Mouse (Mus musculus) thymus, postnatal 10 days (tissue): ENCODE measurements around the gene Klk1b1.
"Not testable (repeated sequence)": the region's sequence is repeated elsewhere in the genome, so short reads cannot be mapped to it uniquely, and the experiment has no call there.

ENCODE experiments used
- DNase-seq, 2 experiments: peaks; one replicate each; pipeline ENCODE4 v3.0.0; 2021; ENCODE audit warnings: low spot score in 2 of 2

The Klk1b1 gene

GRCm38 (mm10) chr7:43966451-43966850 is at the start of gene Klk1b1:
Gene Klk1b1, plus strand, starts transcription at chr7:43966751.
- no peak for DNase-seq

- DNase-seq: no peak
Observed at GRCm38 (mm10) chr7:43918426-43918825, 48.1 kb upstream of the Klk1b1 start.

DNA sequence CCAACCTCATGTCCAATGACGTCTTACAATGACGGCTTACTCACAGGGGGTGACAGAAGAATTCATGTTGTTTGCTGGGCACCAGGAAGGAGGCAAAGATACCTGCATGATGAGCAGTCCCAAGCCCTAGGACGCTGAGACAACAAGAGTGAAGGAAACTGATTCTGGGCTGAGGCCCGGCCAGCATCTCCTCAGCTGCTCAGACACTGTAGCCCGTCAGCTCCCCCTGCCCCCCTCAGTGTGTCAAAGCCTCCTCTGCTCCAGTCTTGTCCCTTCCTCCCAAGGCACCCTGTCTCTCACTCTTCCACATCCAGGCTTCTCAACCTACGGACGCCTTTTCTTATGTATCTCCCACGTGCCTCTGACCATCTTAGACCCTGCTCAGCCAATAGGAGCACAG is 47.7 kb upstream of the Klk1b1 start:
- no peak for DNase-seq

GRCm38 (mm10) chr7:43919559-43920451 is 46.7 kb upstream of the Klk1b1 start:
- peak in 1 of 2 experiments; percentile 56 for DNase-seq

DNA sequence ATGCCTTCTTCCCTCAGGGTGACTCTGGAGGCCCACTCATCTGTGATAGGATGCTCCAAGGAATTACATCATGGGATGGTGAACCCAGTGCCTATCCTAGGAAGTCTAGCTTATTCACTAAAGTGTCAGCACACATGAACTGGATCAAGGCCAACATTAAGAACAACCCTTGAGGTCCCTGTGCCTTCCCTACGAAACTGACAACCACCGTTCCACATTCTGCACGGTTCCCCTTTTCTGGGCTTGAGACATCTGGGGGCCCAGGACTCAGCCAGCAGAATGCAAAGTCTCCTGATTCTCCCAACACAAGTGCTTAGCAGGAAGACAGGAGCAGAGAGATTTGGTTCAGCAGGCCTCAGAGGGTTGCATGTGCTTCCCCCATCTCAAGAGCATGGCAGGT is 46.0 kb upstream of the Klk1b1 start:
- no peak for DNase-seq

- no peak for DNase-seq
Observed at GRCm38 (mm10) chr7:43921087-43921486, 45.5 kb upstream of the Klk1b1 start.

DNA sequence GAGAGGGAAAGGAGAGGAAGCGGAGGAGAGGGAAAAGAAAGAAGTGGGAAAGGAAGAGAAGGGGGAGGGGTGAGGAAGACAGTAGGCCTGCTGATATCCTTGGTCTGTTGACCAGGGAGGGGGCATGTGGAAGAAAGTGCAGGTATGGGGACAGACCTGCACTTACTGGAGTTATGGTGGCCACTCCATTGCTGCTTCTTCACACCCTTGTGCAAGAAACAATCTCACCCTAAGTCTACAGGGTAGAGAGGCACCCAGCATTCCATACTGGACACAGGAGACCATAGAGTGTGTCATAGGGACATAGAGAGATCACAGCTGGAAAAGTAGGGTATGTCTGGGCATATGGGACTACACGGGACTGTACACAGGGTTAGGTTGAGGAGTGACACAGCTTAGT is 44.6 kb upstream of the Klk1b1 start:
- DNase-seq: no peak

DNA sequence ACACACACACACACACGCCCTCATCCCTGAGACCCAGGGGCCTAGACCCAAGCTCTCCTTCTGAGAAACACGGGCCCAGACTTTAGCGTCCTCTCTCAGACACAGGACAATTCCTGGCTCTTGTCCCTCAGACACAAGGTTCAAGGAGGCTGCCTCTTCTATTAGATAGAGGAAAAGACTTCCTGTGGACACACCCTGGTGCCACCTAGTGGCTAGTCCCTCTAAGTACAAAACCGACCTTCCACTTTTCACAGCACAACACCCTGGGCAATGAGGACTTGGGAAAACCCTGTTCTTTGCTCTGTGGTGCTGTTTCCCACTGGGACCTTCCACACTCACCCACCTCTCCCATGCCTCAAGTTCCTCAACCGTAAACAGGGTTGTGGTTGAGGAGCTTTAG is 40.6 kb upstream of the Klk1b1 start:
- no peak for DNase-seq

DNA sequence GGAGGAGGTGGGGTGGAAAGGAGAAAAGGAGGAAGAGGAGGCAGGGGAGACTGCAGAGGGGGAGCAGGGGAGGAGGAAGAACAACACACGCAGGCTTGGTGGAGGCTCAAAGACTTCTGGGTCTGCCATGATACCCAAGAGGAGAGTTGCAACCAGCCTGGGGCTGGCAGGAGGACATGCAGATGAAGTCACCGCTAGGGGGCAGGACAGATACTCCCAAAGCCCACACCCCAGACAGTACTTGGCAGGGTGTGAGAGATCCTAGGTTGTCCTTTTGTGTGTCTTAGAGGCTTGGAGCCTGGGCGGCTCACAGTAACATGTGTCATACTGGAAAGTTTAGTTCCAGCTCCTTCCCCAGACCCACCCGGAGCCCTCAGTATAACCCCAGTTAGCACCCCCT is 38.0 kb upstream of the Klk1b1 start:
- DNase-seq: peak in 1 of 2 experiments; percentile 15

DNA sequence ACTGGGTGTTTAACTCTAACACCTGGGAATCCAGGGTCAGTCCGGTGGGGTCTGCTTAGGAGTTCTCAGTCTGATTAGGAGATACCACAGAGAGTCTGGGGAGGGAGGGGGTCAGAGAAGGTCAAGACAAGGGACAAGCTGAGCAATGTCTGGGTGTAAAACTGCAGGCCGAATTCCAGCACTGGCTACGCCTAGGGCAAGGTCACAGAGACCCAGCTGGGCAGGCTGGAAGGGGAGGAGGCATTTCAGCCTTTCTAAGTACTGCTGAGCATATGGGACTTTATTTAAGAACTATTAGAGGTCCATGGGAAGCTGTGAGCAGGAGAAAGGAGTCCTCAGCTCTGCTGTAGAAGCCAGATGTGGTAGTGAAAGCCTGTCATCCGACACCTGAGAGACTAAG is 34.2 kb upstream of the Klk1b1 start:
- no peak for DNase-seq

GRCm38 (mm10) chr7:43933440-43933839 is 33.1 kb upstream of the Klk1b1 start, which contains the start of gene Klk15:
Gene Klk15, plus strand, starts transcription at chr7:43933740.
- no peak for DNase-seq

DNA sequence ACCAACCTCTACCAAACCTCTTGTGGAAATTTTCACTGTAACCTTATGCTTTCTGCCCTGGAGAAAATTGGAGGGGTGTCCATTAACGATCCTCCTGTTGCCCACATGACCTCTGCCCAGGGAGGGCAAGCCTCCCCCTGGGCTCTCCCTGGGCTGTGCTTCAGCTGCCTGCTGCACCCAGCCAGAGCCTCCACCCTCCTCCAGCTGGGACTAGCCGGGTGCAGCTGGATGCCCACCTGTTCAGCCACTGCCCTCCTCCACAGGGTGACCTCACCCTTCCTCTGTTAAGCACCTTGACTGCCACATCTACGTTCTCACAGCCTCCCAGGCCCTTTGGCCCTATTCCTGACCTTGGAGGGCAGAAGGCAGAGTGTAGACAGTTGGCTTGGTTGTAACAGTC is 31.8 kb upstream of the Klk1b1 start:
- DNase-seq: no peak

DNA sequence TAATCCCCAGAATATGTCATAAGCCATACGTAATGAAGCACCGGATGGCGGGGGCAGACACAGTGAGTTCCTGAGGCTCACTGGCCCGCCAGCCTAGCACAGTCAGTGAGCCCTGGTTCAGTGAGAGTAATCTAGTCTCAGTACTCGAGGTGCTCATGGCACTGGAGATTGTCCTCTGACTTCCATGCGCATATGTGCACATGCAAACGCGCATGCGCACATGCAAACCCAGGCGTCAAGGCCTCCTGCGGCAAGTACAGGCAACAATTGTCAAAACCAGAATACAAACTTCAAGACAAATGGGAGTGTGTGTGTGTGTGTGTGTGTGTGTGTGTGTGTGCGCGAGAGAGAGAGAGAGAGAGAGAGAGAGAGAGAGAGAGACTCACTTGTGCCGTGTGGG is 30.0 kb upstream of the Klk1b1 start:
- no peak for DNase-seq

DNA sequence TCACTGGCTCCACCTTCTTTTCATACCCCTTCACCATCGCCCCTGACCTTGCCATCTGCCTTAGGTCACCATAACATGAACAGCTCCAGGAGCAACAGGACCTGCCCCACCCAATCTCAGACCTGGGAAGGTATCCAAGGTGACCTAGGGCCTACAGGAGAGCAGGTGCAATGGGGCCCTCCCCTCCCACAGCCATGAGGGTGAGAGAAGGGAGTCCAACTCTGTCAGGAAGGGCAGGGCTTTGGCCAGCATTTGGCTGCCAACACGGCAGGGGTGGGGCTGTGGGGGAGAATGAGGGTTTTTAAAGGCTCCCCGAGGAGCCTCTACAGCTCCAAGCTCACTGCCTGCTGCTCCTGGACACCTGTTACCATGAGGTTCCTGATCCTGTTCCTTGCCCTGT is 24.3 kb upstream of the Klk1b1 start:
- DNase-seq: not testable (repeated sequence)

DNA sequence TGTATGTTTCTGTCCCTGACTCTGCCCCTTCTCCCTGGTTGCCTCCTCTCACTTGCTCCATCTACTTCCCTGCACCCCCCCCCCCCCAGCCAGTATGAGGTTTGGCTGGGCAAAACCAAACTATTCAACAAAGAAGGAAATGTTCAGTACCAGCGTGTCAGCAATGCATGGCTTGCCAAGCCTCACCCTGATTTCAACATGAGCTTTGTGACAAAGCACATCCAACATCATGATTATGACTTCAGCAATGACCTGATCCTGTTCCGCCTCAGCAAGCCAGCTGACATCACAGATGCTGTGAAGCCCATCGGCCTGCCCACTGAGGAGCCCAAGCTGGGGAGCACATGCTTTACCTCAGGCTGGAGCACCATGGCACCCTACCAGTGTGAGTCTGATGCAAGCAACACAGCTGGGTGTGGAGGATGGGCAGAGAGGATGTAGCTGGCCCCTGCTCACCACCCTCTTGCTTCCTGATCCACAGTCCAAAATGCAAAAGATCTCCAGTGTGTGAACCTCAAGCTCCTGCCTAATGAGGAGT is 21.8 kb upstream of the Klk1b1 start:
- DNase-seq: no peak

GRCm38 (mm10) chr7:43950364-43950763 is 16.2 kb upstream of the Klk1b1 start, which contains the start of gene Klk1b8:
Gene Klk1b8, plus strand, starts transcription at chr7:43950664.
- DNase-seq: no peak

- DNase-seq: no peak
Observed at GRCm38 (mm10) chr7:43952703-43953102, 13.8 kb upstream of the Klk1b1 start.

GRCm38 (mm10) chr7:43967058-43967457 is 507 bp downstream of the Klk1b1 start:
- no peak for DNase-seq

DNA sequence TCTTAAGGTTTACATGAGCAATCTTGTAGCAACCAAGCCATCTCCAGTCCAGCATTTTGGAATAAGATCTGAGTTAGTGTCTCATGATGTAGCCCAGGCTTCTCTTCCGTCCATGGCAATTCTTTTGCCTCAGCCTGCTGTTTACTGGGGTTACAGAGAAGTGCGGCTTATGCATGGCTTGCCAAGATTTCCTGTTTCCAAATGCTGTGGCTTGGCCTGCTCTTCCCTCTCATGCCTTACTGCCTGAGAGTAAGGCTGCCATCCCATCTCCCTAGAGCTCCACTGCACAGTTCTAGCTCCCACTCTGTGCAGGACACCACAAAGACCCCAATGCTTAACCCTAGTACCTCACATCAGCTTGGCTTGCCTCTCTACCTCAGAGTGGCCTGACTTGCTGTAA is 1.1 kb downstream of the Klk1b1 start:
- no peak for DNase-seq

- not testable (repeated sequence) for DNase-seq
Observed at GRCm38 (mm10) chr7:43975761-43976160, 9.2 kb downstream of the Klk1b1 start, which contains the start of gene Klk1b9. Gene Klk1b9, plus strand, starts transcription at chr7:43976061.

GRCm38 (mm10) chr7:43985657-43986056 is 19.1 kb downstream of the Klk1b1 start:
- DNase-seq: no peak

GRCm38 (mm10) chr7:43994821-43995220 is 28.3 kb downstream of the Klk1b1 start:
- not testable (repeated sequence) for DNase-seq

DNA sequence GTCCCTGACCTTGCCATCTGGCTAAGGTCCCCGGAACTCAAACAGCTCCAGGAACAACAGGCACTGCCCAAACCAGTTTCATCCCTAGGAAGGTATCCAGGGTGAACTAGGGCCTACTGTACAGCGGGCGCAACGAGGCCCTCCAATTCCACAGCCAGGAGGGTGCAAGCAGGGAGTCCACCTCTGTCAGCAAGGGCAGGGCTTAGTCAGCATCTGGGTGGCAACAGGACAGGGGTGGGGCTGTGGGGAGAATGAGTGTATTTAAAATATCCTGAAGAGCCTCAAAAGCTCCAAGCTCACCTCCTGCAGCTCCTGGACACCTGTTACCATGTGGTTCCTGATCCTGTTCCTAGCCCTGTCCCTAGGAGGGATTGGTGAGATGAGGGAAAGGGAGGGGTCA is 29.0 kb downstream of the Klk1b1 start, which contains the start of gene Klk1b11:
TSS of gene Klk1b11 (plus strand) at position 301 of the 400 bp plus-strand sequence.
- not testable (repeated sequence) for DNase-seq
